Mouse (Mus musculus) adrenal gland, postnatal 10 days (tissue): ENCODE results near the gene Gm21789. TPM values are rescaled to one million over a fixed set of nuclear protein-coding genes. Genes with fewer than 3 reads are reported as not detected.
"Not testable (repeated sequence)": the region's sequence is repeated elsewhere in the genome, so short reads cannot be mapped to it uniquely, and the experiment has no call there.

Experiments used
- DNase-seq: peaks from one replicate; pipeline ENCODE4 v3.0.0; 2021; ENCODE audit warnings: mixed read lengths
- long read RNA-seq, 2 experiments: library from polyadenylated mRNA; stranded (forward); transcript quantifications; one replicate each; pipeline ENCODE4 v2.0.0; 2021
- total RNA-seq, 2 experiments: library from RNA; stranded (reverse); gene quantifications; 2 replicates each; pipeline ENCODE4 v1.2.3; 2021

Gene Gm21789
- not detected for total RNA-seq
- long read RNA-seq, experiment 1 = 0 reads
- long read RNA-seq, experiment 2 = 0 reads

GRCm38 (mm10) chrX:32941468-32941867, at the start of gene Gm21789:
Gene Gm21789 (plus strand): TSS chrX:32941768.
- not testable (repeated sequence) for DNase-seq

- DNase-seq = not testable (repeated sequence)
These were observed 47.2 kb upstream of the Gm21789 start, which contains the start of gene Btbd35f30 for GRCm38 (mm10) chrX:32894325-32894724. Gene Btbd35f30 (plus strand): TSS chrX:32894625.

DNA sequence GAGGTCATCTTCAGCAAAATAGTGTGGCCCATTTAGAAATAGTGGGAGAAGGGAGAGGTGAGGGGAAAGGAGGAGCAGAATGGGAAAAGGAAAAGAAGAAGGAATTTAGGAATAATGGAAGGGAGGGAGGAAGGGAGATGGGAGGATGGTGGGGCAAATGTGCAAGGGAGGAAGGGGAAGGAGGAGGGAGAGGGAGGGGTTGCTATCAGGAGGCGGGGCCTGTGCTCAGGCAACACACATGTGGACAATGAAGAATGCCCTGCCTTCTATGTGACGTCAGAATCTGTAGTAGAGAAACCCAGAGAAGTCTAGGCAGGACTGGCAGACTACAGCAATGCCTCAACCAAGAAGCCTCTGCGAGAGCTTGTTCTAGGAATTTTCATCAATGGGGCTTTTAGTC, 32.0 kb downstream of the Gm21789 start, which contains the start of gene Btbd35f5:
Gene Btbd35f5, plus strand, starts transcription at position 301 of the 400 bp plus-strand sequence.
- DNase-seq = not testable (repeated sequence)

Other genes starting within 250 kb of the Gm21789 start
- not detected for gene Btbd35f21, start 215.7 kb upstream of the Gm21789 start, total RNA-seq
- not detected for gene Btbd35f30, start 47.1 kb upstream of the Gm21789 start, total RNA-seq
- not detected for gene Btbd35f5, start 32.1 kb downstream of the Gm21789 start, total RNA-seq